Mouse (Mus musculus) midbrain, embryonic 15.5 days (tissue): ENCODE measurements around the gene Ppp2r3a. TPM values are rescaled to one million over a fixed set of nuclear protein-coding genes. Genes with fewer than 3 reads are reported as not detected.
A peak's percentile ranks its signal among the peaks of the same experiment; 100 is the strongest.

ENCODE experiments used
- ATAC-seq: fragments of 200-750 bp; cut with Nextera tagmentation; replicated peaks from 2 replicates; pipeline ENCODE4 v1.8.0; 2017; ENCODE audit warnings: moderate TSS enrichment
- H3K27ac ChIP-seq: fragments of 300-500 bp; sonication (generic); 2 replicates; pipeline ENCODE4 v1.5.1; 2015; ENCODE audit warnings: mild to moderate bottlenecking, inconsistent platforms
- H3K27me3 ChIP-seq: fragments of 300-500 bp; sonication (generic); replicated peaks from 2 replicates; pipeline ENCODE4 v1.6.1; 2015; ENCODE audit warnings: inconsistent platforms
- H3K36me3 ChIP-seq: fragments of 300-500 bp; sonication (generic); replicated peaks from 2 replicates; pipeline ENCODE4 v1.6.1; 2015; ENCODE audit warnings: inconsistent platforms
- H3K4me1 ChIP-seq: fragments of 300-500 bp; sonication (generic); 2 replicates; pipeline ENCODE4 v1.6.1; 2015; ENCODE audit warnings: inconsistent platforms
- H3K4me2 ChIP-seq: fragments of 300-500 bp; sonication (generic); 2 replicates; pipeline ENCODE4 v1.6.1; 2015; ENCODE audit warnings: inconsistent platforms, mild to moderate bottlenecking, moderate library complexity
- H3K4me3 ChIP-seq: fragments of 300-500 bp; sonication (generic); 2 replicates; pipeline ENCODE4 v1.5.1; 2015; ENCODE audit warnings: mild to moderate bottlenecking, inconsistent platforms
- H3K9ac ChIP-seq: fragments of 300-500 bp; sonication (generic); 2 replicates; pipeline ENCODE4 v1.6.1; 2015; ENCODE audit warnings: mild to moderate bottlenecking, inconsistent platforms
- H3K9me3 ChIP-seq: fragments of 300-500 bp; sonication (generic); 2 replicates; pipeline ENCODE4 v1.6.1; 2016; ENCODE audit warnings: inconsistent platforms
- WGBS: fragments of 180-500 bp; shearing (Covaris S2); methylation state at CpG from one replicate; pipeline ENCODE4 v1.1.7; 2015; ENCODE audit warnings: mixed read lengths; 5-methylcytosine and 5-hydroxymethylcytosine counted together
- polyA plus RNA-seq: library from polyadenylated mRNA; unstranded; fragments of >200 nt; fragmentation: Nextera tagmentation; extraction: Ambion mirVana; gene quantifications from 2 replicates; pipeline ENCODE4 v1.2.1, GENCODE M21; 2015

Ppp2r3a gene
- polyA plus RNA-seq, 1 experiment from 2014 or later, result 26.0 TPM

DNA sequence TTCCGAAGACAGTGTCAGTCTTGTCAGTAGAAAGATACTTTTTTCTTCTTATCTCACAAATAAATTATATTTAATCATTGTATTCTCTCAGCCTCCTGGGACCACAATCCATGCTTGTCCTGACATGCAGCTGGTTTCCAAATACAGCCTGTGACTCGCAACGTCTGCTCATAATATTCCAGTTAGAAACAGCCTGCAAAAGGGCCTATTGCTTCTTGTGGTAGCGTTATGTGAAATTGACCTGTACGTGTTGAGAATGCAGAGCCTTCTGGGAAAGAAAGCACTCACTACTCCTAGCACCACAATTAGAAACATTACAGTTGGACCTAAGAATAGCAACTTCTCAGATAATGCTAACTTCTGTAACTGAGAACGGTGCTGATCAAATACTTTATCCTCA, 52.8 kb downstream of the Ppp2r3a start:
- H3K36me3 ChIP-seq, result 0 out of 2 replicates have a peak, but pooled peaks cover 2% of the 10 kb centered on the region
- 65% methylated on average over 6 of the region's 6 CpGs for WGBS
- H3K27ac ChIP-seq, result no peak overlapping the region
- H3K4me1 ChIP-seq, result peaks cover 4% of the 10 kb centered on the region; the same call in 1 of the 2 replicates
- H3K27me3 ChIP-seq, result no peaks in the 10 kb centered on the region
- no peak for ATAC-seq
- H3K9ac ChIP-seq, result no peak overlapping the region
- no peak overlapping the region for H3K4me2 ChIP-seq
- no peak overlapping the region for H3K4me3 ChIP-seq
- no peaks in the 10 kb centered on the region for H3K9me3 ChIP-seq

DNA sequence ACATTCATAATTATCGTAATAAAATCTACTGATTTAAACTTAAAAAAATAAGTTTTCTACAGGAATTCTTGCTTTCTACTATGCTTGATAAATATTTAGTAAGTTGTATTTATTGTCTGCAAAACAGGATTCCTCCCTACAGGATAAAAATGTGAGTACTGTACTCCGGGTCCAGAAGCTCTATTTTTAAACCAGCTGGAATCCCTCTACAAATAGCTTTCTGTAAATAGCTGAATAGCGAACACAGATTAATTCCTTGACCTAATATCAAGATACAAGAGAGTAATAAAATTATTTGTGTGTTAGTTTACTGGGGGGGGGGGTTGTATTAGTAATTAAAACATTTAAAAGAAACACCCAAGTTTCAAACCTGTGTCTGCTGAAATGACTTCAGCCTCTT, 53.3 kb downstream of the Ppp2r3a start:
- Histone ChIP-seq H3K4me2 (no peak overlapping the region), H3K9ac (no peak overlapping the region), H3K36me3 (0 out of 2 replicates have a peak, but pooled peaks cover 2% of the 10 kb centered on the region), H3K4me3 (no peak overlapping the region), H3K4me1 (peaks cover 4% of the 10 kb centered on the region; the same call in 1 of the 2 replicates), H3K27ac (no peak overlapping the region), H3K27me3 (no peaks in the 10 kb centered on the region), H3K9me3 (no peaks in the 10 kb centered on the region)
- 88% methylated on average over 3 of the region's 3 CpGs for WGBS
- no peak for ATAC-seq

DNA sequence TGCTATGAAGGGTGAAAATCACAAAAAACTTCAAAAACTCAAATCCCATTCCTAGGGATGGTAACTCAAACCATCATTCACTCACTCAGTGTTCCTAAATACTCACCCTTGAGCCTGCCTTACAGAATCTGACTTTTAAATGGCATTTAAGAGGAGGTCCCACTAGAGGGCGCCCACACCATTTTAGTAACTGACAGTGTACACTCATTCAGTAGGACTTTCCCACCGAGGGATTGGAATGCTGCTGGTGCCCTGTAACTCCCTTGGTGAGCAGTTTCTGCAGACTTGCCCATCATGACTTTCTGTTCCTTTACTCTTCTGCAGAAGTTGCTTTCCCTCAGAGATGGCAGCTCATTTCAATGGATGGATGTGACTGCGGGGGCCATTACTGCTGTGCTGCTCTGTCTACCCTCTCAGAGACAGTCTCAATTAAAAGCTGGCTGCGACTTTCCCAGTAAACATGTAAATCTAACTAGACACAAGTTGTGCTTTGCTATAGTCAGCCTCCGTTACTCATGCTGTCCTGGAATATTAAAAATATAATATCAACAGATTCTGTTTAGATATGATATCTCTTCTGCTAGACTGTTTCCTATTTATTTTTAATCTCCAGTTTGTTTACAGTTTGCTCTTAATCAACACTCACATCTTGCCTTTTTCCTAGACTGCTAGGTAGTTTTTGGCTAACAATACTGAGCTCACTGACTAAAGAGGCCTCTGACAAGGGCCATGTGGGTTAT, 69.5 kb downstream of the Ppp2r3a start:
- peak; percentile 73 for ATAC-seq
- WGBS, result 46% methylated on average over 5 of the region's 5 CpGs

DNA sequence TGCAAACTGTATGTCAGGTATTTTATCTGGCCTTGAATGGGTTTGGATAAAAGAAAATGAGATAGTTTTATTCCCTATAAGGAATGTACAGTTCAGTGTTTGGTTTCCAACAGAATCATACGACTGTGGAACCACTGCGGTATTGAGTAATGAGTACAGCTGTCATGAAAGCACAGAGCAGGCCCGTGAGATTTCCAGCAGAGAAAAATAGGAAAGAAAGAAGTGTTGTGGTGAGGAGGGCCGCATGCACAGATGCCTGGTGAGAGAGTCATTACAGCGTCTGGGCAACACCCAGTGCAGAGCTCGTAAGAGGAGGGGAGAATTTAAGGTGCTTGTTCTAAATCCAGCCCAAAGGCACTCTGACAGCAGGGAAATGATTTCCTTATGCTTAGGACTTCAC, 70.3 kb downstream of the Ppp2r3a start:
- 68% methylated on average over 6 of the region's 6 CpGs for WGBS
- no peaks in the 10 kb centered on the region for H3K9me3 ChIP-seq
- no peak overlapping the region for H3K4me3 ChIP-seq
- H3K4me2 ChIP-seq, result no peak overlapping the region
- H3K4me1 ChIP-seq, result no peaks in the 10 kb centered on the region
- no peak for ATAC-seq
- no peak overlapping the region for H3K27ac ChIP-seq
- peaks cover 4% of the 10 kb centered on the region; the same call in 1 of the 2 replicates for H3K36me3 ChIP-seq
- H3K9ac ChIP-seq, result no peak overlapping the region
- no peaks in the 10 kb centered on the region for H3K27me3 ChIP-seq

More for the DNA sequence above, 69.5 kb downstream of the Ppp2r3a start:
- Histone ChIP-seq H3K4me2 (no peak overlapping the region), H3K27me3 (no peaks in the 10 kb centered on the region), H3K4me1 (no peaks in the 10 kb centered on the region), H3K9me3 (no peaks in the 10 kb centered on the region), H3K27ac (no peak overlapping the region), H3K9ac (no peak overlapping the region), H3K36me3 (peaks cover 4% of the 10 kb centered on the region; the same call in 1 of the 2 replicates), H3K4me3 (no peak overlapping the region)

DNA sequence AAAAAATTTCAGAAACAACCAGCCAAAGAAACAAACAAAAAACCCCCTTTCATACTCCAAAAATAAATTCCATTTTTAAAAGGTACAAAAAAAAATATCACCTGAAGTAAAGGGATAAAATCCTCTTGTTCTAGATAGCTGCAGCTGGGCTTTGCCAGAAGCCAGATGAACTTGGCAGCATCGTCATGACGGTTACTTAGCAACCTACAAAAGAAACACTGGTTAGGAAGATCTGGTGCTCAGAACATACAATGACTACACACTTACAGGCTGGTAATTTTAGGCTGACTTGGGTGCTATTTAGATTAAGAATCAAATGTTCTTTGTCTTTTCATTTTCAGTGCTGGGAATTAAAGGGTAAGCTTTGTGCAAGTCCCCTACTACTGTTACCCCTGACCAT, 71.4 kb downstream of the Ppp2r3a start:
- Histone ChIP-seq H3K9ac (no peak overlapping the region), H3K9me3 (no peaks in the 10 kb centered on the region), H3K4me2 (no peak overlapping the region), H3K4me3 (no peak overlapping the region), H3K4me1 (no peaks in the 10 kb centered on the region), H3K36me3 (peaks cover 4% of the 10 kb centered on the region; the same call in 1 of the 2 replicates), H3K27me3 (no peaks in the 10 kb centered on the region), H3K27ac (no peak overlapping the region)
- no peak for ATAC-seq
- 43% methylated on average over 2 of the region's 2 CpGs for WGBS

DNA sequence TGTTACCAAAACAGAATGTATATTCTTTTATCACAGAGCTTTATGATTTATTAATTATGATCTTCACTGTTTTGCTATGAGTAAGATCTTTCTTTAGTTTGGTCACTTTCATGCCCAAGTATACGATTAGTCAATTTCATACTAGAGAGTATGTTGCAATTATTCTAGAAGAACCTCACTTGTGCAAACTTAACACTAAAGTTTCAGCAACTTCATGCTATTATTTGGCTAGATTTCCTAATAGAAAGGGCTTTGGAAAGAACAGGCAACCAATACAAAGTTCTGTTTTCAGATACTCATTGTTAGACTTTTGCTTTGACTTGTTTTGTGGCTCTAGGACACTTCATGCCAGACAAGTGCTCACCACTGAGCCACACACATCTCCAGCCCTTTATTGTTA, 91.0 kb downstream of the Ppp2r3a start:
- H3K4me3 ChIP-seq, result no peak overlapping the region
- H3K9me3 ChIP-seq, result no peaks in the 10 kb centered on the region
- H3K36me3 ChIP-seq, result no peaks in the 10 kb centered on the region
- WGBS, result 91% methylated on average over 1 of the region's 1 CpGs
- H3K27ac ChIP-seq, result no peak overlapping the region
- H3K27me3 ChIP-seq, result no peaks in the 10 kb centered on the region
- H3K4me1 ChIP-seq, result no peaks in the 10 kb centered on the region
- H3K9ac ChIP-seq, result no peak overlapping the region
- ATAC-seq, result no peak
- H3K4me2 ChIP-seq, result no peak overlapping the region

DNA sequence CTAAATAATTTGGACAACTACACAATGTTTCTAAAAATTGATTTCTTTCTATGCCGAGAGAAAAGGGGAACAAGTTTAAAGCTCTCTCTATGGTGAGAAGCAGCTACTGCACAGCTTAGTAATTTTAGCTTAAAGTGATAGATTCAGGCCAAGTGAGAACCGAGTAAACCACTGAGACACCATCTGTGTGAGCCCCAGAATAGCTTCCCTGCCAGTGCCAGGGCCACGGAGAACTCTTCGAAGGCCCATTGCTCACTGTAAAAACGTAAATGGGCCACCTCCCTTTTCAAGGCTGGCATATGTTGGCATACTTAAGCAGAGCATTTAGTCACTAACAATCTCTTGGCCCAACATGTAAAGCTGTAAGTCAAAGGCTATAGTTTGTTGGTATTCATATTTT, 91.5 kb downstream of the Ppp2r3a start:
- 80% methylated on average over 5 of the region's 5 CpGs for WGBS
- Histone ChIP-seq H3K4me1 (no peaks in the 10 kb centered on the region), H3K9me3 (no peaks in the 10 kb centered on the region), H3K27me3 (no peaks in the 10 kb centered on the region), H3K4me3 (no peak overlapping the region), H3K9ac (no peak overlapping the region), H3K36me3 (no peaks in the 10 kb centered on the region), H3K4me2 (no peak overlapping the region), H3K27ac (no peak overlapping the region)
- no peak for ATAC-seq

DNA sequence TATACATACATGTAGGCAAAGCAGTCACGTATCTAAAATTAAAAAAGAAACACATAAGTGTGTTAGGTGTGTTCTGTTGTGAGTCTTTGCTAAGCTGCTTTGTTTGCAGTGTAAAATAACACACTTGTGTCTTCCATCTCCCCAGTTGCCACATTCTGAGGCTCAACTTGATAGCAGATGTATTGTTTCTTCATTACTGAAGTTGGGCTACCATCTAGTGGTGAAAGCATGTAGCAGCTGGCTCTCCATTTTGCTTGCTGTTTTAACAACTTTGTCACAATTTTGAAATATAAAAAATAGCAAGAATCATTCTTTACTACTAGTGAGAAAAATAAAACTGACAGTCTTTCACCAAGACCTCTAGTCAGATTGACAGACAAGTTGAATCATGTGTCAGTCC, 92.2 kb downstream of the Ppp2r3a start:
- no peak for ATAC-seq
- Histone ChIP-seq H3K9me3 (no peaks in the 10 kb centered on the region), H3K4me1 (no peaks in the 10 kb centered on the region), H3K27ac (no peak overlapping the region), H3K9ac (no peak overlapping the region), H3K36me3 (no peaks in the 10 kb centered on the region), H3K27me3 (no peaks in the 10 kb centered on the region), H3K4me3 (no peak overlapping the region), H3K4me2 (no peak overlapping the region)
- WGBS, result 87% methylated on average over 1 of the region's 1 CpGs

DNA sequence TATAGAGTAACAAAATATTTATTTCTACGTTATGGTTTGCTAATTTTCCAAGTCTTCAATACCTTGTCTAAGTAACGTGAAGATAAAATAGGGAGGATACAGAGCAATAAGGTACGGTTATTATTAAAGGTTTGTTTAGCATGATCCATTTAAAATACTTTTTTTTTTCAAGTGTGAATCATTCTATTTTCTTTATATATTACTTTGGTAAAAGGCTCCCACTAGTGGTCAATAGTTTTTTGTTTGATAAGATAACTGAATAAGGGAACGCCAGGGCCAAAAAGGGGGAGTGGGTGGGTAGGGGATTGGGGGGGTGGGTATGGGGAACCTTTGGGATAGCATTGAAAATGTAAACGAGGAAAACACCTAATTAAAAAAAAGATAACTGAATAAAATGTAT, 98.7 kb downstream of the Ppp2r3a start:
- 77% methylated on average over 5 of the region's 5 CpGs for WGBS
- ATAC-seq, result no peak
- H3K9ac ChIP-seq, result no peak overlapping the region
- no peak overlapping the region for H3K4me2 ChIP-seq
- peaks cover 6% of the 10 kb centered on the region; the same call in 1 of the 2 replicates for H3K36me3 ChIP-seq
- no peak overlapping the region for H3K27ac ChIP-seq
- H3K4me3 ChIP-seq, result no peak overlapping the region
- H3K4me1 ChIP-seq, result no peaks in the 10 kb centered on the region
- H3K9me3 ChIP-seq, result no peaks in the 10 kb centered on the region
- no peaks in the 10 kb centered on the region for H3K27me3 ChIP-seq

DNA sequence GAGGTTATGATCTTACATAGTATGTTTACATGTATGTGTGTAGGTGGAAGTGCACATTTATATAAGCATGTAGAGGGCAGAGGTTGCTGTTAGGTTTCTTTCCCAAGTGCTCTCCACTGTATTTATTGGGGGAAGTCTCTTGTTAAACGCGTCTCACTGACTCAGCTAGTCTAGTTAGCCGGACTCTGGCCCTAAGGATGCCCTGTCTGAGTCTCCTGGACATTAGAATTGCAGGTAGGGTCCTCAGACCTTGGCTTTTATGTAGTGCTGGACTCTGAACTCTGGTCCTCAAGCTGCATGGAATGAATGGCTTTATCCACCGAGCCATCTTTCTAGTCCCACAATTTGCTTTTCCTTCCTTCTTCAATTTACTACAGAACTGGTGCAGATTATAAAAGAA, 108.0 kb downstream of the Ppp2r3a start:
- no peak for ATAC-seq
- Histone ChIP-seq H3K9me3 (no peaks in the 10 kb centered on the region), H3K4me3 (no peak overlapping the region), H3K27ac (no peak overlapping the region), H3K9ac (no peak overlapping the region), H3K4me1 (no peaks in the 10 kb centered on the region), H3K36me3 (0 out of 2 replicates have a peak, but pooled peaks cover 9% of the 10 kb centered on the region), H3K27me3 (no peaks in the 10 kb centered on the region), H3K4me2 (no peak overlapping the region)
- 93% methylated on average over 4 of the region's 4 CpGs for WGBS

DNA sequence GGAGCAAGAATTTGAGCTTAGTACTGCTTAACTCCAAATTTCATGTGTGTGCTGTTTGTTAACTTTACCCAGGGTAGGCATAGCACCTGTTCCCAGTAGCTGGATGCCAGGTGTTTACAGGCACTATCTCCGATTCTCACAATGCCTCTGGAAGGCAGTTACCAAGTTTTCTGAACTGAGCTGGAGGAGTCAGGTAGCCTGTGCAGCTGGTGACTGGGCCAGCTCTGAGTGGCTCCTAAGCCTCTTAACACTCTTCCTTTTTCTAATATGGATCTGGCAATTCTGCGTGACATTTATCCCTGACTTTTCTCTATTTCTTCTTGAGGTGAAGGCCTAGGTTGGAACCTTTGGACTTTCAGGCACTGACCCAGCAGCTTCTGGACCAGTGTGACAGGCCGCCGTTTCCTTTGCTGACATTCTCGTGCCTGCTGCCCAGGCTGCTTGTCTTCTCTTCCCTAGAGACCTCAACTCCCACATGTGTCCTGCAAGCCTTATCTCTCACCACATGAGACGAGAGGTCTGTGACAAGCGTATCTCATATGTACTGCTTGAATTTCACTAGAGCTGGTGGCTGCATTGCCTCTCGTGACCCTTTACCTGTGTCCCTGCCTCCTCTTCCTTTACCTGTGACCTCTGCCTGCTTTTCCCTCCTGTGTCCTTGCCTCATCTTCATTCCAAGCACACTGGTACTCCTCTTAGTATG, 137.3 kb downstream of the Ppp2r3a start:
- Histone ChIP-seq H3K4me3 (no peak overlapping the region), H3K36me3 (no peaks in the 10 kb centered on the region; the same call in 1 of the 2 replicates), H3K9me3 (no peaks in the 10 kb centered on the region), H3K27me3 (no peaks in the 10 kb centered on the region), H3K4me1 (no peaks in the 10 kb centered on the region), H3K27ac (no peak overlapping the region), H3K4me2 (no peak overlapping the region), H3K9ac (no peak overlapping the region)
- WGBS, result 87% methylated on average over 8 of the region's 8 CpGs
- ATAC-seq, result no peak

DNA sequence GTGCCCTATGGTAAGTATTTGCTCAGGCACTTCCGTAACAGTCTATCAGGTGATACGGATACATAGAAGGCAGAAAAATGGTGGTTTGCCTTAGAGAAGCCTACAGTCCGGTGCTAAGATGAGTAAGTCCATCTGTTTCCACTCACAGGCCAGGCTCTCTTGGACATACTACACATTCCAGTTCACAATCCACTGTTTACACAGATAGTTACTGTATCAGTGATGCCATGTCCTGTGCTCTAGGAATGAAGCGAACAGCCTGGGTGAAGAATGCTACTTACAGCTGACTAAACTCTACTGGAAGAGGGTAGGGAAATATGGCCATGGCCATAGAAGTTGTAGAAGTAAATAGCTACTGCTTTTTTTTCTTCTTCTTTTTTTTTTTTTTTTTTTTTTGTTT, 138.3 kb downstream of the Ppp2r3a start:
- no peak overlapping the region for H3K27ac ChIP-seq
- H3K4me2 ChIP-seq, result no peak overlapping the region
- no peak overlapping the region for H3K9ac ChIP-seq
- H3K4me3 ChIP-seq, result no peak overlapping the region
- H3K4me1 ChIP-seq, result no peaks in the 10 kb centered on the region
- ATAC-seq, result no peak
- H3K36me3 ChIP-seq, result no peaks in the 10 kb centered on the region; the same call in 1 of the 2 replicates
- WGBS, result 97% methylated on average over 4 of the region's 4 CpGs
- no peaks in the 10 kb centered on the region for H3K9me3 ChIP-seq
- no peaks in the 10 kb centered on the region for H3K27me3 ChIP-seq
